Mouse (Mus musculus) brain, adult 2 months (tissue): ENCODE results near the gene Mark2.

Experiments
- DNase-seq: peaks from one replicate; pipeline ENCODE4 v3.0.0; 2011; ENCODE audit warnings: low read depth, low spot score

Gene Mark2

DNA sequence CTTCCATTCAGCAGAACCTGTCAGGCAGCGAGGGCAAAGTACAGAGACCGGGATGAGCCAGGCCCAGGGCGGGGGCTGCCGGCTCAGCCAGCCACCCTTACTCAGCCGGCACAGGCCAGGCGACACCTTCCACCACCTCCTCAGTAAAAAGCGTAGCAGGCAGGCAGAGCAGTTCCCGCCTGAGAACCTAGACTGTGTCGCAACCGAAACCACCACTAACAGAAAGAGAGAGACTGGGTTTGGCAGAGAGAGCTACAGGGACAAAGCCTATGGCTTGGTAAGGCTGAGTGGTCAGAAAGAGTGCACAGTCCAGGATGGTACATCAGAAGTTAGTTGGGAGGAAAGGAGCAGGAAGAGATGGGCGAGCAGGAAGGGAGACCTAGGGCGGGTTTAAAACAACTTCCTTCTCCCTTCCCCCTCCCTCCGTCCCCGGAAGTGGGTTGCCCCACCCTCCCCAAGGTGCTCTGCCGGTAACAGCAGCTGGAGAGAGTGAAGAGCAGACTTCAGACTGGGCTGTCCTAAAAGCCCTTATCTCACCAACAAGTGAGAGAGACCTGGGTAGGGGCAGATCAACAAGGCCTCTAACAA lies 46.5 kb downstream of the Mark2 start:
- no peak for DNase-seq

DNA sequence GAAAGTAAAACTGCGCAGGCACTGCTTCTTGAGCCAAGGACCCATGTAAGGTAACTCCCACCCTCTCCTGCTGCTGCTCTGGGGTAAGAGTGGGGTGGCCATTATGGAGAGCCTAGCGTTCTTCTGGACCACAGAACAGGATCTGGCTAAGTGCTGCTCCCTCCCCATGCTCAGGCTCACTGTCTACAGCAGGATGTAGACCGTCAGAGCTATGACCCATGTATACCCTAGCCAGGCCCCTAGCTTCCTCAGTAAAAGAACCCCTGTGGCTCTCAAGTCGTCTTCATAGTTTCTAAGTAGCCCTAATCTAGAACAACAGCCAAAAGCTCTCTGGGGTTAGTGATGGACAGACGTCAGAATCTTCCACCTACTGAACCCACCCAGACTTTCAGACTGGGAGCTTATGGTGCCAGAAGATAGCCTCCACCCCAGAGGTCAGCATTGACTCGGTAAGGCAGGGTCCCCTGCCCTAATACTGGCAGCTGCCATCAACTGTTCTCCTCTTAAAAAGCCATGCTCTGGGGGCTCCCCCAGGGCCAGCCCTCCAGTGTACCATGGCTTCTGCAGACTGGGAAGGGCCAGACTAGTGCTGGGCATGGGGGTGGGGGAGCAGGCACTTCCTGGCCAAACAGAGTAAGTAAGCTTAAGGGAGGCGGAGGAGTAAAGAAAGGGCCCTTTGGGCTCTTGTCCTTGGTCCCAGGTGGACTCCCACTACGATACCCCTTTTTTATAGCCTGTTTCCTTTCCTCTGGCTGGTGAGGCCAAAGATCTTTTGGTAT lies 47.4 kb downstream of the Mark2 start:
- DNase-seq, result no peak

DNA sequence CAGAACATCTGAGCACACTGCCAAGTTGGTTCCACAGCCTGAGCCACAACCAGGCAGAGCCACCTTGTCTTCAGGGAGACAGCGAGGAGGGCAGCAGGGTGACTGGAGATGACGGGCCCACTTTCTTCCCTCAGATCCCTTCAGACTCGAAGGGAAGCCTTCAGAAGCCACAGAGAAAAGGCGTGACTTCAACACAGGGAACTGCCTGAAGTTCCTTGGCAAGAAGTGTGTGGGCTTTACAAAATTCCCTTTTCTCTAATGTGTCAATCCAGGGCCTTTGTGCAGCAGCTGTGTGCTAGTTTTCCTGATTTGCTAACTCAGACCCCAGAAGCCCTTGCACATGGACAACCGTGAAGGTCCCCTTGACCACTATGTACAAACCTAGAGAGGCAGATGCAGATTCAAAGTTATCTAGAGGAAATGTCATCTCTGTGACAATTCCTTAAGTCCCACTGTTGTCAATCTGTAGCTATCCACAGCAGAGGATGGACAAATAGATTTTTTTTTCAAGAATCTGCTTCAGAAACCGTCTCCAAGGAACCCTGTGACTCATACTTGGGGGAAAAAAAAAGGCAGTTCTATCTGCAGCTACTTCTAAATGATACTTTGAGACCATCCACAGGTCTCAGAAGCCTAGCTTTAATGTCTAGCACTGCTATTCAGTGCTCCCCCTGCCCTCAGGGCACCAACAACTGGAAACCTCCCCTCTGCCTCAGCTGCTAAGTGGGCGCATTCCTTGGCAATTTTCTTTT lies 49.5 kb downstream of the Mark2 start:
- peak; percentile 67 for DNase-seq

DNA sequence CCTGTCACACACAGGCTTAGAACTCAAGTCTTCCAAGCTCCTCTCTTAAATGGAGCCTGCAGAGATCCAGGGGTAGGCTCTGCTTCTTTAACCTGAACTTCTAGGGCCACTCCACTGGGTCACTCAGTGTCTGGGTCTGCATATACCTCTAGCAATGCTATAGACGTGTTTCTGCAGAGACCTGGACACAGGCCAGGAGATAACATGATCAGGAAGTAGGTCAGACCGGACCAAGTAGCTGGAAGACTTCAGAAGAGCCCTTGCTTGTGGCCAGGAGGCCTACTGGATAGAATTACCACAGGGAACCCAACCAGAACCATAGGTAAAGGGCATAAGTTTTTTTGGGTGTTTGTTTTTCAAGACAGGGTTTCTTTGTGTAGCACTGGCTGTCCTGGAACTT lies 51.9 kb downstream of the Mark2 start:
- DNase-seq, result no peak

DNA sequence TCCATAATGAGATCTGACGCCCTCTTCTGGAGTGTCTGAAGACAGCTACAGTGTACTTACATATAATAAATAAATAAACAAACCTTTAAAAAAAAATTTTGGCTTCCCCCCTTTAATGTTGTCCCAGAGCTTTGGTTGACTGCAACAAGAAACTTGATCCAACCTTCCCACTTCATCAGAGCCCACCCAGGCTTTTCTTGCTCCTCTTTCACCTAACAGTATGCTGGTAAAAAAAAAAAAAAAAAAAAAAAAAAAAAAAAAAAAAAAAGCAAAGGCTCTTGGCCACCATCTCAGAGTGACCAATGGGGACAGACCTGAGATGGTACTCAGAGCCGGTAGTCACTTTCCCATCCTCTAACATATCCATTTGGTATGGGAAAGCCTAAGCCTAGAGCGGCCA lies 53.4 kb downstream of the Mark2 start:
- no peak for DNase-seq

DNA sequence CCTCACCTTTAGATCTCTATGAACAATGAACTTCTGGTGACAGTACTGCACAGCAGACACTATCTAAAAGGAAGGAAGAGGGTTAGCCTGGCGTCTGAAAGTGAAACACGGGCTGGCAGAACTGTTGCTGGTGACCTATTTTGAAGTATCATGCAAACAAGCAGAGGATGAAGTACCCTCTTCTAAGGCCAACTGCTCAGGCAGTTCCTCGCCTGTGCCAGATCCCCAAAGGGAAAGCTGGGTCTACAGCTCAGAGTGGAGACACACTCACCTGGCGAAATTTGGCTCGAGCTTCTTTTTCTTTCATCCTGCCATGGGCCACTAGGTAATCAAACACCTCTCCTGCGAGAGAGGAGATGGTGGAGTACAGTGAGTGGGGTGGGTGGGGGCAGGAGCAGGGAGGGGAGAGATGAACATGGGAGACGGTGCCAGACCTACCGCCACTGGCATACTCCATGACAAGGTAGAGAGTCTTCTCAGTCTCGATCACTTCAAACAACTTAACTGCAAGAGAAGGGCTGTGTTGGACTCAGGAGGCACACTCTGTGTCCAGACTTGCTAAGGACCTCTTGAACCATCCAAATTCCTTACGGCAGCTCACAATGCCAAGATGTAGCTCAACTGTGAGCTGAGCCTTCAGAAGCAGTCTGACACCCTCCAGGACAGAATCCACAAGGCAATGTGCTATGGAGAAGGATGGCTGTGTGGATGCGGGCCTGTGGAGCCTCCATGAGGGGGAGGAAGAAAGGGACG lies 54.9 kb downstream of the Mark2 start:
- no peak for DNase-seq

DNA sequence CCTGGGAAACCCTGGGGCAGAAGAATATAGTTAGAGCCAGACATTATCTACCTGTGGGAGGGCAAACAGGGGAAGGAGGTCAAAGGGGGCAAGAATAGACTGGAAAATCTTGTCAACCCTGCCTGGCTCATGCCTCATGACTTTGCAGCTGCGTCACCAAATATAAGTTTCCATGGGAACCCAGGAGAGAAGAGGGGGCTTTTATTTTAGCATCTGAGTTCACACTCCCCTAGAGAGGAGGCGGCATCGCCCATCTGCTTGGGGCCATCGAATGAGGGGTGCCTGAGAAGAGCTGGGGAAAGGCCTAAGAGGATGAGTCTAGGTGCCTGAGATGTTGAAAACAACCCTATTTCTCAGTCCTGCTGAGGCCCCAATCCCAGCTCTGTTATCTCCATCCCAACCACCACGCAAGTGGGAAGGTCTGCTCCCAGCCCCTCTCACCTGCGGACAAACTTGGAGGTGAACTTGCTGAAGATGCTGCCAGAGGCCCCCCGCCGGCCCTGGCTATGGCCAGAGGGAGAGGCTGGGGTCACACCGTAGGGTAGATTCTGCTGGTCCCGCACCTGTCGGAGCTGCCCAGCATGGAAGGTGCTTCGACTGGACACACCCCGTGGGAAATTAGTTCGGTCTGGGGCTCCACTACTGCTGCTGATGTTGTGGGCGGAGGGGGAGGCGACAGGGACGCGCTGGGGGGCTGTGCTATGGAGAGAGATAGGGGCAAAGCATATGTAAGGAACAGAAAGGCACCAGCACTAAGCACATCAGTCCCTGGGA lies 60.9 kb downstream of the Mark2 start:
- peak; percentile 94 for DNase-seq

DNA sequence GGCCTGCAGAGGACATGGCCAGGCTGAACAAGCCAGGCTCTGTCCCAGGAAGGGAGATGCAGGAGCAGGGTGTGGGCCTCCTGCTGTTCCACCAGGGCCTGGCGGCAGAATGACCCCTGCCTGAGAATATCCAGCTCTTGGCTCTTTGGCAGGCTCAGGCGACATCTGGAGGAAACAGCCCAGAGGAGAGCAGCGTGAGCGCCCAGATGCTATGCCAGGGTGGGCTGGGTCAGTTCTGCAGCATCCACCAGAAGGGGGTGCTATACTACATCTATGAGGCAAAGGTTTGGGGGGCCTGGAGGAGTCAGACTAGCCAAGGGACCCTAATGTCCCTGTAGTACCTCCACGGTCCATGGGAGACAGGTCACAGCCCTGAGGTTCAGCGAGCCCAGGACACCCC lies 62.5 kb downstream of the Mark2 start:
- peak; percentile 70 for DNase-seq

DNA sequence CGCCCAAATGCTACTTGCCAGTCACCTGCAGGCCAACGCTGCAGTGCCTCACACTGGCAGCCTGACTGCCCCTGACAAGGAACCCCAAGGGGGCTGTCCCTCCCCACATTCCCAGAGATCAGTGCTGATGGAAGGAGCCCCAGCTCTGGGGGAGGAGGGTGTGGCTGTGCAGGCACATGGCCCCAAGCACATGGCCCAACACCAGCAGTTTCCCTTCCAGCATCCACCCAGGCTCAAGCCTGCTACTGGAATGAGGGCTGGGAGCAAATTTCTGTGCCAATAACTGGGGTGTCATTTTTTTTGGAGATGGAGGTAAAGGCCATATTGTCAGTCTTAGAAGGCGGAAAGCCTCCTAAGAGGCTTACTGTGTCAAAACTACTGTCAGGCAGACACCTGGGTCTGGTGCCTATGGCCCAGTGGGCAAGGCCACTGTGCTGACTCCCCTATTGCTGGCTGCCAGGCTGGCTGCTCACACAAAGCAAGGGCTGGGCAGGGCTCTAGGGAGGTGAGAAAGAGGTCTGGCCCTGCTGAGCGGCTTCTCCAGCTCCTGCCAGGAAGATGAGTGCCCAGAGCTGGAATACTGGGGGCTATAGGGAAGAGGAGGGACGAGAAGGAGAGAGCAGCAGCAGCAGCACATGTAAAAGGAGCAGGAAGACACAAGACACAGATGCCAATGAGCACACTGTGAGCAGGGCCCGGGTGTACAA lies 63.3 kb downstream of the Mark2 start:
- peak; percentile 63 for DNase-seq

DNA sequence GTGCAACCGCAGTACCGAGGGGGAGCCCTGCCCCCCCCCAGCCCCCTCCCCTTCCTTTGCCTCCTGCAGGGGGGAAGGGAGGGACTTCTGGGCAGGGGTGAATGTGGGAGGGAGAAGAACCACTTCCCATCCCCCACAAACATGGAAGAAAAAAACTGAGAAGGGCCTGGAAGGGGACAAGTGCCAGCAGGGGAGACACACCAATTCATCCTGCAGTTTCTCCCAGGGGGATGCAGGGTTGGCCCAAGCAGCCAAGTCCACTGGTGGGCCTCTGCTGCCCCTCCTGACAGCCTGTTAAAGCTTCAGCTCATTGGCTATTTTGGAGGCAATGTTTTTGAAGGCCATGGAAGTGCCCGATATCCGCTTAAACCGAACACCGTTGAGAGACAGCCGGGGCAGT lies 64.9 kb downstream of the Mark2 start:
- DNase-seq, result no peak

DNA sequence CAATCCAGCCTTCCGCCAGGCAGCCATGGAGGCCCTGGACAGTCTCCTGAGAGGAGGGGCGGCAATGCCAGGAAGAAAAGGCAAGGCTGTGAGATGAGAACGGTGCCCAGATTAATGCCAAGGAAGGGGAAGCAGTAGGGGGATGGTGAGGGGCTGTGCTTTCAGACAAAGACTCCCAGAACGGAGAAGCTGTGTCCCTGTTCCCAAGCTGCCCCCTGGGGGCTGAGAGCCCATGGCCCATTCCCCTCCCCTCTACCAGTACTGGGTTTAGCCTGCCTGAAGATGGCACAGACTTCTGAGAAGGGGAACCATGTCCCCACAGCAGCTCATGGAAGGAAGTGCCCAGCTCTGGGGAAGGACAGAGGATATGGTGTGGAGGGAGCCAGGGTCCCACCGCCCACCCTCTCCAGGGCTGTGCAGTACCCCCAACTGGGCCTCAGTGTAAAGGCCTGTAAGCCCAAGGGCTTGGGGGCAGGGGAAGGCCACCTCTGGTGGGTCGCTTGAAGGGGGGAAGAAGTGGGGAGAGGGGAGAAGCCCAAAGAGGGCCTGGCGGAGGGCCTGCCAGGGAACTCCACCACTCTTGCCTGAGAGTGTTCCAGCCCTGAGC lies 65.5 kb downstream of the Mark2 start:
- DNase-seq, result no peak

DNA sequence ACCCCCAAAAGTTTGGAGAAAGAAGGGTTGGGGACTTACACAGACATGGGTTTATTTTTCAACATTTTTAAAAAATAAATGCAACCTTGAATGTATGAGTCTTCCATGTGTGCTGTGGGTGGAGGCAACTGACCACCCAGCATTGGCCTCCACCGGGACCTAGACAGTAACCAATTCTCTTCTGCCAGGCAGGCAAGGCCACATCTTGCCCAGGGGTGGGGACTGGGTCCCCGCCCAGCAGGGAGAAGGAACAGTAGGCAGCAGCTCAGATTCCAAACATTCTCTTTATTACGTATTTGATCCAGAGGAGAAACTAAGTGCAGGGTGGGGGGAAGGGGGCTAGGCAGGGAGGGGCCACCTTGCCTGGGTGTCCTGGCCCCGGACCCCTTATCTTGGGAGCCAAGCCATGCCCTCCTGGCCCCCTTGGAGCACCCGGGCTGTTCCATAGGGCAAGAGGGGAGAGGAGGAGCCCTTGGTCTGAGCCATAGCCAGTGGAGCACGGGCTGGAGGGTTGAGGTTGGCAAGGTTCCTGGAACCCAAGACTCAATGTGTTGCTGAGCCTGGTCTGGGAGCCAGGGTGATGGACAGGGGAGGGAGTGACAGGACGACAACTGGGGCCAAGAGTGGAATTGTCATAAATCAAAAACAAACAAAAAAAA lies 66.4 kb downstream of the Mark2 start:
- peak; percentile 68 for DNase-seq

DNA sequence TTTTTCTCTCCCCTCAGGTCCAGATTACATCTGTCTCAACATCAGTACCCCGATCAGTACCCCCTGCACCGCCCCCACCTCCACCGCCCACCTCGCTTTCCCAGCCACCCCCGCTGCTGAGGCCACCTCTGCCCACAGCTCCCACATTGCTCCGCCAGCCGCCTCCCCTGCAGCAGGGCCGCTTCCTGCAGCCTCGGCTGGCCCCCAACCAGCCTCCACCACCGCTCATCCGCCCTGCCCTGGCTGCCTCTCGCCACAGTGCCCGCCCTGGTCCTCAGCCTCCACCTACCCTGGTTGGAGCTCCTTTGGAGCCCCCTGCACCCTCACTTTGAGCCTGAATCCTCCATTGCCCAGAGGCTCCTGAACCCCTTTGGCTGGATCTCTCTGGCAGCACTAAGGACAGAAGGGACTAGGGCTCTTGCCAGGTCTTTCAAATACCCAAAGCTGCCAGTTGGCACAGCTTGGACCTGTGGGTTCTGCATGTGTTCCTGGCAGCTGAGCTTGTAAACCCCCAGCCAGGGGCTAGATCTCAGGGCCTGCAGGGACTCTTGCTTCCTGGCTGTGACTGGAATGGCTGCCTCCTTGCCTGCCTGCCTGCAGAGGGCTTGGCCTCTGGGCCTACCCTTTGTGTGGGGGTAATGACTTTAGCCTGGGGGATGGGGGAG lies 67.2 kb downstream of the Mark2 start:
- peak; percentile 96 for DNase-seq

DNA sequence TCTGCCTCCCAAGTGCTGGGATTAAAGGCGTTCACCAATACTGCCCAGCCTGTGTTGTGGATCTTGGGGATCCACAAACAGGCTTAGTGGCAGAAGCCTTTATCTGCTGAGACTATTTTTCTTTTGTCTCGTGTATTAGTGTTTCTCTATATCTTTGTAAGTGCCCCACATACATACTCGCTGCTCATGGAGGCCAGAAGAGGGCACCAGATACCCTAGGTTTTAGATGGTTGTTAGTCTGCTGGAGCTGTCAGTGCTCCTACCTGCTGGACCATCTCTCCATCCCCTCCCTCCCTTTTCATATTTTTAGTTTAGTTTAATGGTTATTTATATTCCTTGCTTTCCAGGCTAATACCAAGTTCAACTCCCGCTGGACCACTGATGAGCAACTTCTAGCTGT lies 68.2 kb downstream of the Mark2 start:
- DNase-seq, result no peak

DNA sequence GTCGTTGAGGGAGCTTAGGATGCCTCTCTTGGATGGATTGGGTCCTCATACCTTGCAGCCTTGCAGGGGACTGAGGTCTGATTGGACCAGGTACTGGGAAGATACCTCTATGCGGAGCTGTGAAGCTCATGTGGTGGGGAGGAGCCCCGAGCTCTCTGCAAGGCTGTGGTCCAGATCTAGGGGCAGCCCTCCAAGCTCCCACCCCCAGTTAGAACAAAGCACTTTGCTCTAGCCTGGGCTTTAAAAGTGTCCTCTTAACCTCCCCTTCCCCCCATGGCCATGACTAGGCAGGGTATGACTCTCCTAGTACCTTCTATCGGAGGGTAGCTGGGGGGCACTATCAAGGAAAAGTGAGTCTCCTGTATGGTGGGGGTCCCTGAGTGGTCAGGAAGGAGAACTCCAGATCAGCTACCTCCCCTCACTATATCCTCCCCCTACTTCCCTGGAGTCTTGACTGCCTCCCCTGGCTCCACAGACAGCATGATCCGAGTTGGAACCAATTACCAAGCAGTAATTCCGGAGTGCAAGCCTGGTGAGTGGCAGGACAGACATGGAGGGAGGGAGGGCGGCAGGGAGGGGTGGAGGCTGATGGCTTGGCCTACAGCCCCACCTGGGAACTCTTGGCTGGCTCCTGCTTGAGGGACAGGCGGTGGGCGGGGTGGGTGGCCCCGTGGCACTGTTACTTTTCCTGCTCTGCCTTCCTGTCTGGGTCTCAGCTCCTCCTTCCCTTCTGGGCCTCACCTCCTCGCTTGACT lies 72.2 kb downstream of the Mark2 start:
- DNase-seq, result peak; percentile 71

DNA sequence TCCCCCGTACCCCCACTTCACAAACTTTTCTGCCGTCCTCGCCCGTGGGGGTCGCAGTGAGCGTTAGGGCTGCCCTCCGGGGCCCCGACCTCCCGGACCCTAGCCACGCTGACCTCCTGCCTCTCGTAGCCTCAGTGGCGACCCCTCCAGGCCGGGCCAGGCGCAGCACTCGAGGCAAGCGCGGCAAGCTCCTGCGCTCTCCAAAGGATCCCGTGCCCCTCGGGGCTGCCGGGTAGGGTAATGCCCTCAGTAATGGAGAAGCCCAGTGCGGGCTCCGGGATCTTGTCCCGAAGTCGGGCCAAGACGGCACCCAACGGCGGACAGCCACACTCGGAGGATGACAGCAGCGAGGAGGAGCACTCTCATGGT lies 73.0 kb downstream of the Mark2 start:
- peak; percentile 59 for DNase-seq

DNA sequence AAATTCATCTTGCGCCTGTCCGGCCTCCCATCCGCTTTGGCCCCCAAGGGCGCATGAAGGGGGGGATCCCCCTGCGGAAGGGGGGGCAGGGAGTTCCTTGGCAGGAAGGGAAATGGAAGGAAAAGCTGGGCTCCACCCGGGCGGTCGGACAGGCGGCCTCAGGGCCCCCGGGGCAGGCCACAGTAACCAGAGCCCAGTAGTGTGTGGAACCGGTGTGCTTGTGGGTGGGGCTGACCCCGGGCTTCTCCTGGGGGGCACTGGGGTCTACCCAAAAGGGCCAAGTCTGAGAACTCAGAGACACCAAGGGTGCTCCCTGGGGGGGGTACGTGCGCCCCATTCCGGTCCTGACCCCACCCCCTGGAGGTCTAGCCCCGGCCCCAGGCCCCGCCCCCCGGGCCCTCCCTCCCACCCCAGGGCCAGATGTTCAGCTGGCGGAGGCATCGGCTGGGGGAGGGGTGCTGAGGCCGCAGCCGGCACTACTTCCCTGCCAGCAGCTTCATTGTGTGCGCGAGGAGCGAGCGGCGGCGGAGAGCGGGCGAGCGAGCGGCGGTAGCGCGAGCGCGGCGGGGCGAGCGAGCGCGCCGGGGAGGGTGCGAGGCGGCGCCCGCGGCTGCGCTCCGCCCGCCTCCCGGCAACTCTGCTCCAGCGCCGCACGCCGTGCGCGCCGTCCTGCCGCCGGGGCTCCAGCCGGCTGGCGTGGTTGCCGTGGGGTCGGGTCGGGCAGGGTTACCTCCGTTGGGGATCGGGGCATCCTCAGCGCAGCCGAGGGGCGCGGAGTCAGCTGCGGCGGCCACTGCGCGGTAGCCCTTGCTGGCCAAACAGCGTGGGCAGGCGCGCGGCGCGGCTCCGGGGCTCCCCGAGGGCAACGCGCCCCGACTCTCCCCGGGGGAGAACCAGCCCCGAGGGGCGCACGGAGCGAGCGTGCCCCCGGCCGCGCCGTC lies 73.6 kb downstream of the Mark2 start:
- peak; percentile 90 for DNase-seq
